Comparison of ENCODE assay signal across 12 mouse cellular contexts in genomic region chr15:80518567-80519223, GRCm38 (mm10). TPM values are rescaled to one million over a fixed set of nuclear protein-coding genes. Genes with fewer than 3 reads are reported as not detected.
DNase-seq lines count a peak whose midpoint lies in the region; ATAC-seq and TF ChIP-seq lines count a peak whose summit lies in the region.
"Had no signal": no experiment of that assay in that cellular context is flagged by ENCODE, and none has a peak within 500 bp of the region (broad histone marks: within the 10 kb centered on the region; RNA-seq: fewer than 3 reads in every experiment).

No protein-coding gene starts in this region.

- no peaks in the 10 kb centered on the region for H3K36me3 ChIP-seq in heart, postnatal 0 days (replicated peaks; ENCODE audit: control insufficient read depth, insufficient read depth, low read length)
- H3K36me3 ChIP-seq in heart, adult 2 months (ENCODE audit: control insufficient read depth, insufficient read depth, low read length) = no peaks in the 10 kb centered on the region
- no peaks in the 10 kb centered on the region for H3K36me3 ChIP-seq in forebrain, postnatal 0 days (ENCODE audit: insufficient read depth)
- no peaks in the 10 kb centered on the region for H3K36me3 ChIP-seq in liver, embryonic 15.5 days (replicated peaks)

- no peak for TF ChIP-seq EP300 in heart, postnatal 0 days (IDR thresholded peaks at IDR 0.05; ENCODE audit: low read depth)
- TF ChIP-seq EP300 in heart, adult 2 months (IDR thresholded peaks at IDR 0.05; ENCODE audit: insufficient read depth, low read depth, low read length) = no peak

- no peak overlapping the region for H3K27ac ChIP-seq in heart, postnatal 0 days (ENCODE audit: low read depth)
- H3K27ac ChIP-seq in heart, adult 2 months = no peak overlapping the region
- H3K27ac ChIP-seq in forebrain, postnatal 0 days (ENCODE audit: low read depth, low read length) = peak overlapping the region; percentile 59; the same call in 1 of the 2 replicates
- peak overlapping the region; percentile 65 for H3K27ac ChIP-seq in liver, embryonic 15.5 days (replicated peaks)
- H3K27ac ChIP-seq: gastrocnemius, adult 2 months had no signal

- intact Hi-C loops in heart, adult 2 months (cut with DNase I) = no loop called here
- intact Hi-C loops in gastrocnemius, postnatal 36 days (cut with DNase I) = no loop called here

- 71% methylated on average over 12 of the region's 12 CpGs for WGBS in heart, postnatal 0 days
- WGBS in heart, adult 2 months = 76% methylated on average over 12 of the region's 12 CpGs
- WGBS in forebrain, postnatal 0 days = 89% methylated on average over 12 of the region's 12 CpGs
- WGBS in liver, embryonic 15.5 days (ENCODE audit: insufficient replicate concordance) = 22% methylated on average over 12 of the region's 12 CpGs

- no peak for DNase-seq in heart, postnatal 0 days (ENCODE audit: low spot score)
- no peak for DNase-seq in heart, adult 2 months
- peak; percentile 36 for DNase-seq in MEL-GATA-1-ER (ENCODE audit: extremely low read depth, low read depth)
- DNase-seq in forebrain, postnatal 0 days = no peak
- no peak for DNase-seq in gastrocnemius, postnatal 36 days
- no peak for DNase-seq in urinary bladder, postnatal 10 days (ENCODE audit: low spot score)
- DNase-seq in layer of hippocampus, adult 8-10 months (ENCODE audit: low spot score in 2 of 2) = no peak
- DNase-seq: adrenal gland, adult 2 months; gastrocnemius, adult 2 months had no signal

- H3K79me2 ChIP-seq in heart, adult 2 months (replicated peaks; ENCODE audit: control insufficient read depth, insufficient read depth, low read length) = no peaks in the 10 kb centered on the region

- H3K27me3 ChIP-seq in heart, postnatal 0 days (ENCODE audit: control insufficient read depth, insufficient read depth, low read length) = no peaks in the 10 kb centered on the region
- no peaks in the 10 kb centered on the region for H3K27me3 ChIP-seq in heart, adult 2 months (ENCODE audit: control insufficient read depth, insufficient read depth, low read length)
- no peaks in the 10 kb centered on the region for H3K27me3 ChIP-seq in forebrain, postnatal 0 days (ENCODE audit: insufficient read depth, low read length)
- no peaks in the 10 kb centered on the region; the same call in 1 of the 2 replicates for H3K27me3 ChIP-seq in liver, embryonic 15.5 days

- H3K4me2 ChIP-seq in heart, postnatal 0 days (ENCODE audit: low read depth, low read length) = 0 out of 2 replicates have a peak overlapping the region, but pooled peaks have one; percentile 4
- peak overlapping the region; percentile 17; the same call in 1 of the 2 replicates for H3K4me2 ChIP-seq in forebrain, postnatal 0 days (ENCODE audit: low read depth)
- H3K4me2 ChIP-seq in liver, embryonic 15.5 days = peak overlapping the region; percentile 48

- no peak for TF ChIP-seq POLR2A in heart, adult 2 months (IDR thresholded peaks at IDR 0.05; ENCODE audit: insufficient read depth, low read depth, low read length)

- H3K9ac ChIP-seq in heart, postnatal 0 days (replicated peaks; ENCODE audit: low read depth, low read length) = no peak overlapping the region
- no peak overlapping the region for H3K9ac ChIP-seq in heart, adult 2 months (ENCODE audit: low read depth, low read length)
- no peak overlapping the region for H3K9ac ChIP-seq in forebrain, postnatal 0 days
- H3K9ac ChIP-seq in liver, embryonic 15.5 days = peak overlapping the region; percentile 22; the same call in 1 of the 2 replicates
- H3K9ac ChIP-seq: lung, embryonic 14.5 days had no signal

- H3K9me3 ChIP-seq in heart, postnatal 0 days (replicated peaks; ENCODE audit: control insufficient read depth, low read length) = no peaks in the 10 kb centered on the region
- H3K9me3 ChIP-seq in forebrain, postnatal 0 days (ENCODE audit: low read length) = no peaks in the 10 kb centered on the region
- no peaks in the 10 kb centered on the region for H3K9me3 ChIP-seq in liver, embryonic 15.5 days (replicated peaks)

- TF ChIP-seq CTCF in heart, postnatal 0 days (IDR thresholded peaks at IDR 0.05; ENCODE audit: low read depth) = no peak
- no peak for TF ChIP-seq CTCF in heart, adult 2 months (IDR thresholded peaks at IDR 0.05)
- TF ChIP-seq CTCF in forebrain, postnatal 0 days (IDR thresholded peaks at IDR 0.05; ENCODE audit: low read depth) = no peak

- H3K4me1 ChIP-seq in heart, postnatal 0 days (ENCODE audit: control insufficient read depth, insufficient read depth) = peaks cover 11% of the 10 kb centered on the region; the same call in 1 of the 2 replicates
- H3K4me1 ChIP-seq in heart, adult 2 months (ENCODE audit: control insufficient read depth, insufficient read depth, low read length) = peaks cover 6% of the 10 kb centered on the region
- H3K4me1 ChIP-seq in forebrain, postnatal 0 days (ENCODE audit: insufficient read depth) = peaks cover 4% of the 10 kb centered on the region; the same call in 1 of the 2 replicates
- H3K4me1 ChIP-seq in liver, embryonic 15.5 days (replicated peaks) = peaks cover 39% of the 10 kb centered on the region

- ATAC-seq in heart, postnatal 0 days (ENCODE audit: insufficient read depth, low read depth) = no peak
- no peak for ATAC-seq in forebrain, postnatal 0 days
- ATAC-seq in liver, embryonic 15.5 days (ENCODE audit: insufficient read depth) = peak; percentile 79

- H3K4me3 ChIP-seq in heart, postnatal 0 days (ENCODE audit: low read depth, low read length) = no peak overlapping the region
- no peak overlapping the region for H3K4me3 ChIP-seq in heart, adult 2 months
- H3K4me3 ChIP-seq in forebrain, postnatal 0 days (ENCODE audit: low read depth, low read length) = no peak overlapping the region
- peak overlapping the region; percentile 14; the same call in 1 of the 2 replicates for H3K4me3 ChIP-seq in liver, embryonic 15.5 days (replicated peaks)
- H3K4me3 ChIP-seq: gastrocnemius, adult 2 months had no signal

RNA-seq across cellular contexts. Expression of gene Enthd1, which starts 46.3 kb away (rescaled TPM):
- total RNA-seq in heart, postnatal 0 days (2014; rRNA removed; ENCODE audit: low replicate concordance) = not detected in 2 replicates
- not detected in 2 replicates for polyA plus RNA-seq in heart, postnatal 0 days (2015; fragmentation: Nextera tagmentation; extraction: Ambion mirVana)
- total RNA-seq in heart, adult 2 months (2021) = not detected
- not detected in 2 replicates for polyA plus RNA-seq in heart, adult 2 months (2012; rRNA removed)
- total RNA-seq in forebrain, postnatal 0 days (2014; rRNA removed) = not detected in 2 replicates
- polyA plus RNA-seq in forebrain, postnatal 0 days (2015; fragmentation: Nextera tagmentation; extraction: Ambion mirVana) = not detected in 2 replicates
- not detected in 2 replicates for polyA plus RNA-seq in liver, embryonic 15.5 days (2015; fragmentation: Nextera tagmentation; extraction: Ambion mirVana)
- not detected for total RNA-seq in gastrocnemius, postnatal 36 days (2021)
- total RNA-seq in layer of hippocampus, adult 8-10 months (2022) = not detected
- total RNA-seq: adrenal gland, adult 2 months; gastrocnemius, adult 2 months had no signal
- polyA plus RNA-seq: adrenal gland, adult 2 months; large intestine, adult 2 months; lung, embryonic 14.5 days had no signal

RNA-seq across cellular contexts. Expression of gene Grap2, which starts 53.7 kb away (rescaled TPM):
- 2.8 TPM in 1 of 2 replicates, not detected in the other for total RNA-seq in heart, postnatal 0 days (2014; rRNA removed; ENCODE audit: low replicate concordance)
- polyA plus RNA-seq in heart, postnatal 0 days (2015; fragmentation: Nextera tagmentation; extraction: Ambion mirVana) = 0.46 and 1.3 TPM in 2 replicates
- total RNA-seq in heart, adult 2 months (2021) = 1 to 10 TPM in 1 of 2 experiments, under 1 TPM in 1; 0.47 to 1.6 TPM
- polyA plus RNA-seq in heart, adult 2 months (2012; rRNA removed) = 0.64 and 1.3 TPM in 2 replicates
- total RNA-seq in forebrain, postnatal 0 days (2014; rRNA removed) = 0.23 TPM in 1 of 2 replicates, not detected in the other
- 0.21 TPM in 1 of 2 replicates, not detected in the other for polyA plus RNA-seq in forebrain, postnatal 0 days (2015; fragmentation: Nextera tagmentation; extraction: Ambion mirVana)
- polyA plus RNA-seq in liver, embryonic 15.5 days (2015; fragmentation: Nextera tagmentation; extraction: Ambion mirVana) = 16.8 and 23.3 TPM in 2 replicates
- total RNA-seq in gastrocnemius, postnatal 36 days (2021) = 1 to 10 TPM in 1 of 2 experiments, under 1 TPM in 1; 0.07 to 1.4 TPM
- under 1 TPM; 0.07 to 0.34 (median 0.17) TPM for total RNA-seq in layer of hippocampus, adult 8-10 months (2022)

Comparison
In these comparisons a context has a peak if more than half of its experiments do, and no peak if none do; other contexts are left out.
1. H3K27ac ChIP-seq: peak in forebrain, postnatal 0 days (single experiment) and liver, embryonic 15.5 days (single experiment); none in heart, postnatal 0 days (single experiment) and heart, adult 2 months (single experiment).
2. Peak in every context shown above with its lines, with median percentiles within 50 percentile points of each other: H3K4me2 ChIP-seq.